Mouse (Mus musculus) neural tube, embryonic 13.5 days (tissue): ENCODE data around the gene Prkg2. TPM values are rescaled to one million over a fixed set of nuclear protein-coding genes. Genes with fewer than 3 reads are reported as not detected.

Experiments used
- ATAC-seq: fragments of 200-750 bp; cut with Nextera tagmentation; 2 replicates; pipeline ENCODE4 v1.8.0; 2017; ENCODE audit warnings: low read depth, mild to moderate bottlenecking, moderate TSS enrichment, moderate library complexity
- H3K27ac ChIP-seq: fragments of 300-500 bp; sonication (generic); replicated peaks from 2 replicates; pipeline ENCODE4 v1.5.1; 2015; ENCODE audit warnings: moderate library complexity, mild to moderate bottlenecking, inconsistent platforms
- H3K27me3 ChIP-seq: fragments of 300-500 bp; sonication (generic); 2 replicates; pipeline ENCODE4 v1.6.1; 2015; ENCODE audit warnings: mild to moderate bottlenecking, inconsistent platforms
- H3K36me3 ChIP-seq: fragments of 300-500 bp; sonication (generic); 2 replicates; pipeline ENCODE4 v1.6.1; 2015; ENCODE audit warnings: mild to moderate bottlenecking, inconsistent platforms
- H3K4me1 ChIP-seq: fragments of 300-500 bp; sonication (generic); replicated peaks from 2 replicates; pipeline ENCODE4 v1.6.1; 2015; ENCODE audit warnings: inconsistent platforms
- H3K4me2 ChIP-seq: fragments of 300-500 bp; sonication (generic); 2 replicates; pipeline ENCODE4 v1.6.1; 2015; ENCODE audit warnings: inconsistent platforms, mild to moderate bottlenecking, moderate library complexity
- H3K4me3 ChIP-seq: fragments of 300-500 bp; sonication (generic); 2 replicates; pipeline ENCODE4 v1.5.1; 2015; ENCODE audit warnings: mild to moderate bottlenecking, inconsistent platforms
- H3K9ac ChIP-seq: fragments of 300-500 bp; sonication (generic); 2 replicates; pipeline ENCODE4 v1.6.1; 2015; ENCODE audit warnings: moderate library complexity, mild to moderate bottlenecking, inconsistent platforms
- H3K9me3 ChIP-seq: fragments of 300-500 bp; sonication (generic); 2 replicates; pipeline ENCODE4 v1.6.1; 2016; ENCODE audit warnings: inconsistent platforms
- WGBS: fragments of 180-500 bp; shearing (Covaris S2); methylation state at CpG from one replicate; pipeline ENCODE4 v1.1.7; 2015; 5-methylcytosine and 5-hydroxymethylcytosine counted together
- polyA plus RNA-seq: library from polyadenylated mRNA; unstranded; fragments of >200 nt; fragmentation: Nextera tagmentation; extraction: Ambion mirVana; gene quantifications from 2 replicates; pipeline ENCODE4 v1.2.1, GENCODE M21; 2015

Prkg2 gene
- polyA plus RNA-seq, 1 experiment from 2014 or later = 1.7 TPM

GRCm38 (mm10) chr5:98966679-98967078 is 70.5 kb downstream of the Prkg2 start:
- H3K4me3 ChIP-seq = no peak overlapping the region
- H3K27me3 ChIP-seq = no peaks in the 10 kb centered on the region
- 85% methylated on average over 9 of the region's 9 CpGs for WGBS
- ATAC-seq = no peak
- H3K4me2 ChIP-seq = no peak overlapping the region
- H3K27ac ChIP-seq = no peak overlapping the region
- no peaks in the 10 kb centered on the region for H3K36me3 ChIP-seq
- H3K9ac ChIP-seq = no peak overlapping the region
- H3K4me1 ChIP-seq = peaks cover 15% of the 10 kb centered on the region; the same call in 1 of the 2 replicates
- no peaks in the 10 kb centered on the region for H3K9me3 ChIP-seq

GRCm38 (mm10) chr5:98965139-98965538 is 72.0 kb downstream of the Prkg2 start:
- no peaks in the 10 kb centered on the region for H3K9me3 ChIP-seq
- H3K9ac ChIP-seq = no peak overlapping the region
- 28% methylated on average over 4 of the region's 4 CpGs for WGBS
- H3K4me1 ChIP-seq = peaks cover 15% of the 10 kb centered on the region; the same call in 1 of the 2 replicates
- no peak overlapping the region for H3K4me3 ChIP-seq
- H3K4me2 ChIP-seq = no peak overlapping the region
- no peak for ATAC-seq
- no peaks in the 10 kb centered on the region for H3K36me3 ChIP-seq
- no peak overlapping the region for H3K27ac ChIP-seq
- H3K27me3 ChIP-seq = no peaks in the 10 kb centered on the region

GRCm38 (mm10) chr5:98964367-98964766 is 72.8 kb downstream of the Prkg2 start:
- no peak overlapping the region for H3K9ac ChIP-seq
- no peak overlapping the region for H3K4me2 ChIP-seq
- H3K27ac ChIP-seq = no peak overlapping the region
- no peaks in the 10 kb centered on the region for H3K36me3 ChIP-seq
- WGBS = 70% methylated on average over 6 of the region's 6 CpGs
- H3K4me3 ChIP-seq = no peak overlapping the region
- peaks cover 15% of the 10 kb centered on the region; the same call in 1 of the 2 replicates for H3K4me1 ChIP-seq
- no peak for ATAC-seq
- no peaks in the 10 kb centered on the region for H3K27me3 ChIP-seq
- no peaks in the 10 kb centered on the region for H3K9me3 ChIP-seq

- Histone ChIP-seq H3K27ac (no peak overlapping the region), H3K9me3 (no peaks in the 10 kb centered on the region), H3K4me2 (no peak overlapping the region), H3K4me3 (no peak overlapping the region), H3K36me3 (no peaks in the 10 kb centered on the region), H3K27me3 (no peaks in the 10 kb centered on the region), H3K9ac (no peak overlapping the region), H3K4me1 (peaks cover 15% of the 10 kb centered on the region; the same call in 1 of the 2 replicates)
- 24% methylated on average over 2 of the region's 2 CpGs for WGBS
- ATAC-seq = no peak
These were observed 74.7 kb downstream of the Prkg2 start for GRCm38 (mm10) chr5:98962472-98962871.

GRCm38 (mm10) chr5:98955576-98955975 is 81.6 kb downstream of the Prkg2 start:
- Histone ChIP-seq H3K27me3 (no peaks in the 10 kb centered on the region), H3K4me1 (no peaks in the 10 kb centered on the region), H3K36me3 (no peaks in the 10 kb centered on the region), H3K4me3 (no peak overlapping the region), H3K9ac (no peak overlapping the region), H3K27ac (no peak overlapping the region), H3K4me2 (no peak overlapping the region), H3K9me3 (no peaks in the 10 kb centered on the region)
- 47% methylated on average over 3 of the region's 3 CpGs for WGBS
- no peak for ATAC-seq

GRCm38 (mm10) chr5:98953386-98953785 is 83.8 kb downstream of the Prkg2 start:
- WGBS = 52% methylated on average over 1 of the region's 1 CpGs
- no peak overlapping the region for H3K27ac ChIP-seq
- no peaks in the 10 kb centered on the region for H3K4me1 ChIP-seq
- no peak for ATAC-seq
- H3K36me3 ChIP-seq = no peaks in the 10 kb centered on the region
- no peaks in the 10 kb centered on the region for H3K9me3 ChIP-seq
- no peak overlapping the region for H3K4me2 ChIP-seq
- no peak overlapping the region for H3K9ac ChIP-seq
- no peaks in the 10 kb centered on the region for H3K27me3 ChIP-seq
- H3K4me3 ChIP-seq = no peak overlapping the region

- H3K36me3 ChIP-seq = no peaks in the 10 kb centered on the region
- H3K4me3 ChIP-seq = no peak overlapping the region
- WGBS = 83% methylated on average over 4 of the region's 4 CpGs
- no peak for ATAC-seq
- H3K27ac ChIP-seq = no peak overlapping the region
- H3K9me3 ChIP-seq = no peaks in the 10 kb centered on the region
- no peak overlapping the region for H3K4me2 ChIP-seq
- no peak overlapping the region for H3K9ac ChIP-seq
- H3K4me1 ChIP-seq = no peaks in the 10 kb centered on the region
- H3K27me3 ChIP-seq = no peaks in the 10 kb centered on the region
These were observed 85.6 kb downstream of the Prkg2 start for GRCm38 (mm10) chr5:98951566-98951965.

- Histone ChIP-seq H3K4me1 (no peaks in the 10 kb centered on the region), H3K27me3 (no peaks in the 10 kb centered on the region), H3K9ac (no peak overlapping the region), H3K4me3 (no peak overlapping the region), H3K36me3 (no peaks in the 10 kb centered on the region), H3K4me2 (no peak overlapping the region), H3K27ac (no peak overlapping the region), H3K9me3 (no peaks in the 10 kb centered on the region)
- WGBS = 70% methylated on average over 4 of the region's 4 CpGs
- ATAC-seq = no peak
These were observed 86.6 kb downstream of the Prkg2 start for GRCm38 (mm10) chr5:98950495-98951092.

- Histone ChIP-seq H3K4me3 (no peak overlapping the region), H3K36me3 (no peaks in the 10 kb centered on the region), H3K4me1 (no peaks in the 10 kb centered on the region), H3K9ac (no peak overlapping the region), H3K4me2 (no peak overlapping the region), H3K27me3 (no peaks in the 10 kb centered on the region), H3K9me3 (no peaks in the 10 kb centered on the region), H3K27ac (no peak overlapping the region)
- no peak for ATAC-seq
- 90% methylated on average over 10 of the region's 10 CpGs for WGBS
These were observed 87.4 kb downstream of the Prkg2 start for GRCm38 (mm10) chr5:98949784-98950183.

GRCm38 (mm10) chr5:98946656-98947055 is 90.5 kb downstream of the Prkg2 start:
- no peaks in the 10 kb centered on the region for H3K9me3 ChIP-seq
- no peak for ATAC-seq
- H3K4me1 ChIP-seq = no peaks in the 10 kb centered on the region
- 93% methylated on average over 20 of the region's 20 CpGs for WGBS
- no peak overlapping the region for H3K9ac ChIP-seq
- no peaks in the 10 kb centered on the region for H3K27me3 ChIP-seq
- H3K27ac ChIP-seq = no peak overlapping the region
- no peak overlapping the region for H3K4me2 ChIP-seq
- H3K4me3 ChIP-seq = no peak overlapping the region
- no peaks in the 10 kb centered on the region for H3K36me3 ChIP-seq

GRCm38 (mm10) chr5:98946117-98946620 is 91.0 kb downstream of the Prkg2 start:
- Histone ChIP-seq H3K4me2 (no peak overlapping the region), H3K4me3 (no peak overlapping the region), H3K9me3 (no peaks in the 10 kb centered on the region), H3K27ac (no peak overlapping the region), H3K27me3 (no peaks in the 10 kb centered on the region), H3K36me3 (no peaks in the 10 kb centered on the region), H3K4me1 (0 out of 2 replicates have a peak, but pooled peaks cover under 1% of the 10 kb centered on the region), H3K9ac (no peak overlapping the region)
- 67% methylated on average over 4 of the region's 4 CpGs for WGBS
- ATAC-seq = no peak

- H3K4me2 ChIP-seq = no peak overlapping the region
- H3K27me3 ChIP-seq = no peaks in the 10 kb centered on the region
- H3K27ac ChIP-seq = no peak overlapping the region
- WGBS = 61% methylated on average over 6 of the region's 6 CpGs
- ATAC-seq = no peak
- no peak overlapping the region for H3K9ac ChIP-seq
- H3K36me3 ChIP-seq = no peaks in the 10 kb centered on the region
- H3K4me1 ChIP-seq = peaks cover 16% of the 10 kb centered on the region; the same call in 1 of the 2 replicates
- H3K4me3 ChIP-seq = no peak overlapping the region
- no peaks in the 10 kb centered on the region for H3K9me3 ChIP-seq
These were observed 93.4 kb downstream of the Prkg2 start for GRCm38 (mm10) chr5:98943776-98944175.

- no peaks in the 10 kb centered on the region for H3K9me3 ChIP-seq
These were observed 96.4 kb downstream of the Prkg2 start for GRCm38 (mm10) chr5:98940731-98941130.

More at GRCm38 (mm10) chr5:98940731-98941130, 96.4 kb downstream of the Prkg2 start:
- H3K4me1 ChIP-seq = peaks cover 21% of the 10 kb centered on the region; the same call in 1 of the 2 replicates
- H3K4me3 ChIP-seq = no peak overlapping the region
- no peak overlapping the region for H3K4me2 ChIP-seq
- WGBS = 38% methylated on average over 6 of the region's 6 CpGs
- ATAC-seq = no peak
- H3K27me3 ChIP-seq = no peaks in the 10 kb centered on the region
- no peak overlapping the region for H3K9ac ChIP-seq
- no peaks in the 10 kb centered on the region for H3K36me3 ChIP-seq
- no peak overlapping the region for H3K27ac ChIP-seq
